ENCODE assay signal across 27 mouse cellular contexts in the genomic region with DNA sequence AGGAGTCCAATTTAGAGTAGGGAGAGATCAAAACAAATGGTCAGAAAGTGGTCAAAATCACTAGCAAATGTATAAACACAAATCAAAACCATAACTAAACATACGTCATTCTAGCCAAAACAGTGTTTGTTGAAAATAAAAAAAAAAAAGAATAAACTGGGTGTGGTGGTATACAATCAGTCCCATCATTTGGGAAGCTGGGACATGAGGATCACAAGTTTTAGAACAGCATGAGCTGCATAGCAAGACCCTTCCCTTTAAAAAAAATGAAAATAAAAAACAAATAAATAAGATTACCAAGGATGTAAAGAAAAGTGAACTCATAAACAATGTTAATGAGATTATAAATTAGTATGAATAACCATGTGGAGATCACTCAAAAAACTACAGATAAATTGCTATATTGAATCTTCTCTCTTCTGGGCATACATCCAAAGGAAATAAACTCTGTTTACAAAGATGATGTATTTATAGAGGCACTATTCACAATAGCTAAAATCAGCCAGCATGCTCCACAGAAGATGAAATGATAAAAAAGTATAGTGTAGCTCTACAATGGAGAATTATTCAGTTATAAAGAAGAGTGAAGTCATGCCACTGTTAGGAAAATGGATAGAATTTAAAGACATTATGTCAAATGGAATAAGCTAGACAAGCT.
DNase-seq lines count a peak whose midpoint lies in the region; ATAC-seq and TF ChIP-seq lines count a peak whose summit lies in the region.
"Had no signal": no experiment of that assay in that cellular context is flagged by ENCODE, and none has a peak within 500 bp of the region (broad histone marks: within the 10 kb centered on the region; RNA-seq: fewer than 3 reads in every experiment).

No protein-coding gene starts in this region.

- H3K4me3 ChIP-seq in intestine, embryonic 16.5 days (ENCODE audit: low read length): no peak overlapping the region
- H3K4me3 ChIP-seq in intestine, postnatal 0 days (ENCODE audit: low read depth, low read length): no peak overlapping the region
- H3K4me3 ChIP-seq in lung, embryonic 14.5 days (ENCODE audit: low read depth, low read length): no peak overlapping the region
- H3K4me3 ChIP-seq: forebrain, embryonic 15.5 days; heart, embryonic 13.5 days; limb, embryonic 10.5 days; limb, embryonic 15.5 days; liver, embryonic 13.5 days; midbrain, embryonic 10.5 days; midbrain, embryonic 15.5 days; neural tube, embryonic 15.5 days had no signal

- no peak overlapping the region for H3K27ac ChIP-seq in intestine, embryonic 16.5 days (ENCODE audit: low read length)
- no peak overlapping the region for H3K27ac ChIP-seq in intestine, postnatal 0 days (ENCODE audit: low read depth, low read length)
- H3K27ac ChIP-seq in lung, embryonic 14.5 days (ENCODE audit: low read depth): no peak overlapping the region
- H3K27ac ChIP-seq: forebrain, embryonic 15.5 days; heart, embryonic 13.5 days; hindbrain, embryonic 14.5 days; limb, embryonic 10.5 days; limb, embryonic 15.5 days; liver, embryonic 13.5 days; midbrain, embryonic 10.5 days; midbrain, embryonic 15.5 days; neural tube, embryonic 15.5 days had no signal

- WGBS in intestine, embryonic 16.5 days: 76% methylated on average over 1 of the region's 1 CpGs
- WGBS in intestine, postnatal 0 days: 66% methylated on average over 1 of the region's 1 CpGs
- 36% methylated on average over 1 of the region's 1 CpGs for WGBS in lung, embryonic 14.5 days

- H3K4me2 ChIP-seq in intestine, embryonic 16.5 days (ENCODE audit: low read depth, low read length): no peak overlapping the region
- no peak overlapping the region for H3K4me2 ChIP-seq in intestine, postnatal 0 days (replicated peaks; ENCODE audit: low read depth)
- H3K4me2 ChIP-seq in lung, embryonic 14.5 days: no peak overlapping the region
- H3K4me2 ChIP-seq: forebrain, embryonic 15.5 days; heart, embryonic 13.5 days; hindbrain, embryonic 14.5 days; limb, embryonic 15.5 days; liver, embryonic 13.5 days; midbrain, embryonic 15.5 days; neural tube, embryonic 15.5 days had no signal

- DNase-seq in lung, embryonic 14.5 days: peak; percentile 83
- no peak for DNase-seq in lung, postnatal 4 days
- DNase-seq in MN1 (ENCODE audit: low spot score): peak; percentile 11
- peak; percentile 5 for DNase-seq in brain, adult 2 months (ENCODE audit: low read depth, low spot score)
- DNase-seq in left cerebral cortex, postnatal 36 days (ENCODE audit: low spot score in 2 of 2): no peak
- DNase-seq: adrenal gland, postnatal 10 days; B cell, adult 2 months; cerebellum, adult 18-20 months; cerebellum, postnatal 10 days; gastrocnemius, postnatal 10 days; heart, postnatal 10 days; kidney, adult 8-10 months; layer of hippocampus, postnatal 36 days; liver, embryonic 13.5 days; lung, adult 2 months; retina, postnatal 1 day; right cerebral cortex, postnatal 14 days had no signal

- H3K36me3 ChIP-seq in intestine, embryonic 16.5 days (ENCODE audit: control insufficient read depth, insufficient read depth, low read length): no peaks in the 10 kb centered on the region
- no peaks in the 10 kb centered on the region for H3K36me3 ChIP-seq in intestine, postnatal 0 days (ENCODE audit: control insufficient read depth, insufficient read depth)
- H3K36me3 ChIP-seq in lung, embryonic 14.5 days (ENCODE audit: insufficient read depth): no peaks in the 10 kb centered on the region
- H3K36me3 ChIP-seq: forebrain, embryonic 15.5 days; heart, embryonic 13.5 days; limb, embryonic 10.5 days; limb, embryonic 15.5 days; liver, embryonic 13.5 days; midbrain, embryonic 10.5 days; midbrain, embryonic 15.5 days; neural tube, embryonic 15.5 days had no signal

- TF ChIP-seq CTCF in intestine, postnatal 0 days (IDR thresholded peaks at IDR 0.05; ENCODE audit: low read depth): no peak
- TF ChIP-seq CTCF in lung, embryonic 14.5 days (IDR thresholded peaks at IDR 0.05; ENCODE audit: low read depth): no peak

- no peaks in the 10 kb centered on the region for H3K27me3 ChIP-seq in intestine, embryonic 16.5 days (replicated peaks; ENCODE audit: control insufficient read depth, insufficient read depth, low read length)
- no peaks in the 10 kb centered on the region for H3K27me3 ChIP-seq in intestine, postnatal 0 days (replicated peaks; ENCODE audit: control insufficient read depth, insufficient read depth, low read length)
- H3K27me3 ChIP-seq in lung, embryonic 14.5 days (ENCODE audit: insufficient read depth, low read length): no peaks in the 10 kb centered on the region
- H3K27me3 ChIP-seq: forebrain, embryonic 15.5 days; heart, embryonic 13.5 days; limb, embryonic 15.5 days; liver, embryonic 13.5 days; midbrain, embryonic 15.5 days; neural tube, embryonic 15.5 days had no signal

- intact Hi-C loops in left cerebral cortex, postnatal 36 days (cut with DNase I): no loop called here

- peak; percentile 33; the same call in 1 of the 2 replicates for ATAC-seq in intestine, embryonic 16.5 days
- no peak for ATAC-seq in intestine, postnatal 0 days
- peak; percentile 80 for ATAC-seq in lung, embryonic 14.5 days (ENCODE audit: insufficient read depth)
- ATAC-seq: forebrain, embryonic 15.5 days; midbrain, embryonic 15.5 days had no signal

- H3K4me1 ChIP-seq in intestine, embryonic 16.5 days (ENCODE audit: control insufficient read depth, insufficient read depth, low read length): no peaks in the 10 kb centered on the region
- H3K4me1 ChIP-seq in intestine, postnatal 0 days (replicated peaks; ENCODE audit: control insufficient read depth, insufficient read depth, low read length): no peaks in the 10 kb centered on the region
- no peaks in the 10 kb centered on the region for H3K4me1 ChIP-seq in lung, embryonic 14.5 days (ENCODE audit: insufficient read depth)
- H3K4me1 ChIP-seq: forebrain, embryonic 15.5 days; heart, embryonic 13.5 days; limb, embryonic 10.5 days; limb, embryonic 15.5 days; liver, embryonic 13.5 days; midbrain, embryonic 10.5 days; midbrain, embryonic 15.5 days; neural tube, embryonic 15.5 days had no signal

- no peak overlapping the region for H3K9ac ChIP-seq in intestine, embryonic 16.5 days (ENCODE audit: low read depth, low read length)
- no peak overlapping the region for H3K9ac ChIP-seq in intestine, postnatal 0 days (ENCODE audit: low read depth, low read length)
- H3K9ac ChIP-seq in lung, embryonic 14.5 days: no peak overlapping the region
- H3K9ac ChIP-seq: forebrain, embryonic 15.5 days; heart, embryonic 13.5 days; hindbrain, embryonic 14.5 days; limb, embryonic 15.5 days; liver, embryonic 13.5 days; midbrain, embryonic 15.5 days; neural tube, embryonic 15.5 days had no signal

- no peaks in the 10 kb centered on the region for H3K9me3 ChIP-seq in intestine, embryonic 16.5 days (ENCODE audit: control insufficient read depth, low read length)
- no peaks in the 10 kb centered on the region for H3K9me3 ChIP-seq in intestine, postnatal 0 days (ENCODE audit: control insufficient read depth)
- H3K9me3 ChIP-seq in lung, embryonic 14.5 days (ENCODE audit: low read depth, low read length): no peaks in the 10 kb centered on the region
- H3K9me3 ChIP-seq: forebrain, embryonic 15.5 days; heart, embryonic 13.5 days; limb, embryonic 10.5 days; limb, embryonic 15.5 days; liver, embryonic 13.5 days; midbrain, embryonic 10.5 days; midbrain, embryonic 15.5 days; neural tube, embryonic 15.5 days had no signal

Comparison
In these comparisons a context has a peak if more than half of its experiments do, and no peak if none do; other contexts are left out.
1. DNase-seq: peak in lung, embryonic 14.5 days (single experiment), MN1 (single experiment) and brain, adult 2 months (single experiment); none in lung, postnatal 4 days (0 of 2) and left cerebral cortex, postnatal 36 days (0 of 2).